Mouse (Mus musculus): ENCODE results near the gene Klrd1. TPM values are rescaled to one million over a fixed set of nuclear protein-coding genes. Genes with fewer than 3 reads are reported as not detected.

The Klrd1 gene
- 1 to 10 TPM; 1.4 to 2.8 TPM for polyA plus RNA-seq (2017; shearing (Covaris generic))

DNA sequence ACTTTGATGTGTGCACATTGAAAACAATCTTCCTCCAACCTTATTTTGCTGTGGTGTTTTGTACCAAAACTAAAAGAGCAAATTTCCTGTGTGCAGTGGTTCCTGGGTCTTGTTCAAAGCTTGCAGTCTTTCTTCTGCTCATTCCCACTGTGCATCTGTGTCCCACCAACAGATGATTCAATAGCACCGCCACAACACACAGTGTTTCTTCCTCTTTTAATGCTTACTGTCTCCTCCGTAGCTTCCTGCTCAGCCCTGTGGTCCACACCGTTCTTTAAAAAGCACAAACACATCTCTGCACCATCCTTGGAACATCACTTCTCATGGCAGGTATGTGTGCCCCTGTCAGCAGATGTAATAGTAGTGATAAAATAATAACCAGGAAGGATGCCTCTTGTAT, at the start of gene Klrd1:
Gene Klrd1, plus strand, starts transcription at position 275 of the 400 bp plus-strand sequence.

DNA sequence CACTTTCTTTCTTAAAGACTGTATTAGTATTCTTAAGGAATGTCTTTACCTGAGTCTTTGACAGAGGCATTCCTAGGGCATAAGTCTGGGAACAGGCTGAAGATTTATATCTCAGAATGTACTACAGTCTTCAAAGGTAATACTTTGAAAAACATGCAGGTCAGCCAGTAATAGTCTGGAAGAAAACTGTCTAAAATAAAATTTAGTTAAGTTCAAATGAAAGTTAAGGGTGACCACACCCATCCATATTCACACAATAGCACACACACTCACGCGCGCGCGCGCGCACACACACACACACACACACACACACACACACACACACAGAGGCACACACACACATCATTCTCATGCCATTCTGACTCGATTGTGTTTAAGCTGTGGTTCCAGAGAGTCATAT, 14.0 kb upstream of the Klrd1 start, which contains the start of gene Klre1:
Gene Klre1, plus strand, starts transcription at position 301 of the 400 bp plus-strand sequence.

DNA sequence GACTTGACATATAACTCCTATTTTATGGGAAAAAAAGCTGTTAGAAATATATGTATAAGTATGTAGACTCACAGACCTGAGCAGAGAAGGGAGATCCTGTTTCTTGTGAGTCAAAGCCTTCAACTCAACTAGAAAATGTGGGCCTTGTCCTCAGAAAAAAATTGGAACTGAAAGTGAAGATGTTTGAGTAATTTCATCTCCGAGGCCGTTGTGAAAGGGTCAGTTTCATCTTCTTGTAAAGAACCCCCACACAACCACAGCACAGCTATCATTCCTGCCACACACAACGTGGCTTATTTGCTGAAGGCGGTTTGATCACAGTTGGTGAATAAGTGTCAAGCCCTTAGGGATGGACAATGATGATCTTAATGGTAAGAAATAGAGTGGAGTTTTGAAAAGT, 32.2 kb downstream of the Klrd1 start, which contains the start of gene Klrk1:
Gene Klrk1, minus strand, starts transcription at position 130 of the 400 bp plus-strand sequence.

DNA sequence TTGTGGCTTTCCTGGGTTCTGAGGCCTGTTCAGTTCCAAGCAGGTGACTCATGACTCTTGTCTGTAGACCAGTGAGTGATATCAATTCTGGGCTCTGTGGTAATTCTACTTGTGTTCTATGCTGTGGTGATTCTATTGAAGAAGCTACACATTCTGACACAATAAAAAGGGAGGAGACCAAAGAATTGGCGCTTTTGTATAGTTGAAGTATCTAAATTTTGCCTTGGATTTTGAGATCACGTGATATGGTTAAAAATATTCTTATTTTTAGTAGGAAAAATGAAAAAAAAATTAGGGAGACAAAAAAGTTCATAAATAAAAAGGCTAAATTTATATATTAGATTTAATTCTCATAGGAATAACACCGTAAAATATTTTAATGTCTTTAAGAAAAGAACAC, 51.7 kb downstream of the Klrd1 start, which contains the start of gene Klrc3:
Gene Klrc3, minus strand, starts transcription at position 101 of the 400 bp plus-strand sequence.

Other genes with a start within 250 kb of the Klrd1 start
- 1 to 10 TPM in 1 of 2 experiments, under 1 TPM in 1; 0.27 to 1.6 TPM for gene Clec12a, start 249.1 kb upstream of the Klrd1 start, polyA plus RNA-seq (2017; shearing (Covaris generic))
- gene Clec12b, start 205.9 kb upstream of the Klrd1 start, polyA plus RNA-seq (2017; shearing (Covaris generic)), result not detected
- gene Clec1b, start 194.5 kb upstream of the Klrd1 start, polyA plus RNA-seq (2017; shearing (Covaris generic)), result under 1 TPM in 1 of 2 experiments, not detected in 1; 0.75 TPM
- not detected for gene Clec9a, start 182.9 kb upstream of the Klrd1 start, polyA plus RNA-seq (2017; shearing (Covaris generic))
- not detected for gene Clec1a, start 139.8 kb upstream of the Klrd1 start, polyA plus RNA-seq (2017; shearing (Covaris generic))
- under 1 TPM in 1 of 2 experiments, not detected in 1; 0.49 TPM for gene Olr1, start 84.6 kb upstream of the Klrd1 start, polyA plus RNA-seq (2017; shearing (Covaris generic))
- gene Tmem52b, start 79.2 kb upstream of the Klrd1 start, polyA plus RNA-seq (2017; shearing (Covaris generic)), result not detected
- 10 to 100 TPM in 1 of 2 experiments, 1 to 10 TPM in 1; 6.1 to 12.8 TPM for gene Gabarapl1, start 58.6 kb upstream of the Klrd1 start, polyA plus RNA-seq (2017; shearing (Covaris generic))
- not detected for gene Klre1, start 13.9 kb upstream of the Klrd1 start, polyA plus RNA-seq (2017; shearing (Covaris generic))
- 1 to 10 TPM in 1 of 2 experiments, under 1 TPM in 1; 0.87 to 2.1 TPM for gene Klrk1, start 32.1 kb downstream of the Klrd1 start, polyA plus RNA-seq (2017; shearing (Covaris generic))
- gene Klrc3, start 51.6 kb downstream of the Klrd1 start, polyA plus RNA-seq (2017; shearing (Covaris generic)), result not detected
- under 1 TPM; 0.42 to 0.72 TPM for gene Klrc2, start 68.9 kb downstream of the Klrd1 start, polyA plus RNA-seq (2017; shearing (Covaris generic))
- gene Klrc1, start 87.2 kb downstream of the Klrd1 start, polyA plus RNA-seq (2017; shearing (Covaris generic)), result 1 to 10 TPM in 1 of 2 experiments, under 1 TPM in 1; 0.52 to 1.2 TPM
- gene Klri1, start 125.3 kb downstream of the Klrd1 start, polyA plus RNA-seq (2017; shearing (Covaris generic)), result under 1 TPM in 1 of 2 experiments, not detected in 1; 0.34 TPM
- gene Klri2, start 148.7 kb downstream of the Klrd1 start, polyA plus RNA-seq (2017; shearing (Covaris generic)), result under 1 TPM in 1 of 2 experiments, not detected in 1; 0.14 TPM
- gene Gm156, start 192.5 kb downstream of the Klrd1 start, polyA plus RNA-seq (2017; shearing (Covaris generic)), result not detected